Mouse (Mus musculus) gonadal fat pad, adult 2 months (tissue): ENCODE measurements around the gene Rhbg. TPM values are rescaled to one million over a fixed set of nuclear protein-coding genes. Genes with fewer than 3 reads are reported as not detected.

Experiments
- DNase-seq: peaks from one replicate; pipeline ENCODE4 v3.0.0-alpha.2; 2012; ENCODE audit warnings: low read depth
- polyA plus RNA-seq: library from polyadenylated mRNA; depleted of rRNA; stranded (reverse); fragments of >200 nt; gene quantifications from 2 replicates; pipeline ENCODE4 v1.2.3, GENCODE M21; 2012

Gene Rhbg
- polyA plus RNA-seq, 1 experiment = 33.0 TPM

DNA sequence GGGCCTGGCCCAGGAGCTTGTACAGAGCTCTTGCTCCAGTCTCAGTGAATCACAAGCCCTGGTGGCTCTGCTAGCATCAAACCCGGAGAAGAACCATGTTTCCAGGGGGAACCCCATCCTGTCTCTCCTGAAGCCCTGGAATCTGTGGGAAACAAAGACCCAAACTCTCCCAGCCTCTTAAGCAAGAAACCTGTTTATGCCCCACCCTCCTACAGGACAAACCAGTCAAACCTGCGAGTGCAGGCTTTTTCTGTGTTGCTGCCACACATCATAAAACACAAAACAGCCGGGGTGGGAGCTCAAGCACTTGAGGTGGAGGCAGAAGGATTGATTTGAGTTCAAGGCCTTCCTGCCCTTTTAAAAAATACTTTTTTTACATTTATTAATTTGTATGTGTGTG, 7.8 kb upstream of the Rhbg start:
- peak; percentile 37 for DNase-seq

DNA sequence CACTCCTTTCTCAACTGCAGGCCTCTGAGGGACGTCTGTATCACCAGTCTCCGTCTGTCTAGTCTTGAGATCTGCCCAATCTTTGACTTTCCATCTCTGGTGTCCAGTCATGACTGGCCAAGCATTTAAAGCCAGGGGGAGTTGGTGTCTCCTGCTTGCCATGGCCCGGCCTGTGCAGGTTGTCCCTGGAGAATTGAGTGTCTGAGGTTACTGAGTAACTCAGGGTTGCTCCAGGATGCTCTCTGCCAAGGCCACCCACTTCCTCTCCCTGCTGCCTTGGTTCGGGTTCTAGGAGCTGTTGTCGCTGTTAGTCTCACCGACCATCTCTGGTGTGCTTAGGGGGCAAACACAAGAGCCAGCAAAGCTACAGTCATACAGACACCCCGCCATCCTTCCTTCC, 1.9 kb upstream of the Rhbg start:
- no peak for DNase-seq

DNA sequence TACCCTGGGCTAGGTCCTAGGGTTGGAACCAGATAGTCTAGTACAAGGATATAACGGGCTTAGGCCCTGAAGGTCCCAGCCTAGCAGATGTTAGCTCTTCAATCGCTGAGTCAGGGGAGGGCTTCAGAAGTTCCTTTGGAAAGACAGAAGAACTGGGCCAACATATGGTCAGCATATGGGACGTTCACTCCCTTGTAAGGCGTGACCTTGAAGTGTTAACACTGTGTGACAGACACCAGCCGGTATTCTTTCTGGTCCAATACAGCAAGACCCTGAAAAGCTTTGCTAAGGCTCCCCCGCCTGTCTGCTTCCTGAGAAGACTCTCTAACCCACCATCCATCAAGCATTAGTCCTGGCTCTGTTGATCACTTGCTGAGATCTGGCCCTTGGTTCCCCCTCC, 1.4 kb upstream of the Rhbg start:
- DNase-seq = no peak

DNA sequence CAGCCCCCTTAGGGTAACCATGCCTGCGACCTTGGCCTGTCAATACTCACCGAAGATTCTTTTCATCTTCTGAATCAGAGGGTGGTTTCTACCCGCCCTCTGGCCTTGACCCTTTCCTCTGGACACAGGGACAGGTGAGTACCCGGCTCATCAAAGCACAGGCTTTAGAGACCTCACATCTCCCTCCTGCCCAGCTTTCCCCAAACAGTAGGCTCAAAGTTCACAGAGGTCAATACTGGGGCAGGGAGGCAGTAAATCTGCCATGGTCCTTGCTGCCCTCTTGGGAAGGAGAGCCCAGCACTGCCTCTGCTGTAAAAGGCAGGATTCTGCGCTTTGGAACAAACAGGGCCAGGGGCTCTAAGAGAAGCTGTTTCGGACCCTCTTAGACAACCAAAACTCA, 1.8 kb downstream of the Rhbg start:
- no peak for DNase-seq

DNA sequence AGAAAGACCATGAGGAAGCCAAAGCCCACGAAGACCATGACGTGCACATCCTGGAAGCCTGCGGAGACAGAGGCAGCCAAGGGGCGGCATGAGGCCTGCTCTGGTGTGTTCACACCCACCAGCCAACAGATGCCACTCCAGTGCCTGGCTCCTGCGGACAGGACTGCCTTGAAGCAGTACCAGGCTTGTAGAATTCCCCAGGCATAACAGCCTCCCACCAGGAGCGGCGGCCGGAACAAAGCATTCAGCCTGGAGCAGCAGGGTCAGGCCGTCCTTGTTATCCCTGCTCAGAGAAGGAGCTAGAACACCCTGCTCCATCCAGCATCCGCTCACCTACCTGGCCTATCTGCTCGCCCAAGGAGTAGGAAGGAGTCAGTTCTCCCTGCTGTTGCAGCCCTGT, 6.1 kb downstream of the Rhbg start:
- no peak for DNase-seq

DNA sequence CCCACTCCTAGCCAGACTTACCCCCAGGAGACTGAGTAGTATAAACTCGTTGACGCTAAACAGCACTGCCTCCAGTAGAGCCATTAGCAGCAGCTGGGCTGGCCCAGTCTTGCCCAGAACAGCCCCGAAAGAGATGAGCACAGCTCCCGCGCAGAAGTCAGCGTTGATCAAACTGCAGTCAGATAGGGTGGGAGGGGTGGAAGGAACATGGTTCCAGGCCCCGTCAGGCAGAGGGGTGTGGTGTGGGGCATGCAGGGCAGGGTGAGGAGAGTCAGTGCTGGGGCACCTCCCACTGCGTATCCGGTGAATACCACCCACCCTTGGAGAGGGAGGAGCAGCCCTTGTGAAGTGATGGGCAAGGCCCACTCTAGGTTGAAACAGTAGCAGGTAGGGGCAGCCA, 6.8 kb downstream of the Rhbg start:
- DNase-seq = no peak

DNA sequence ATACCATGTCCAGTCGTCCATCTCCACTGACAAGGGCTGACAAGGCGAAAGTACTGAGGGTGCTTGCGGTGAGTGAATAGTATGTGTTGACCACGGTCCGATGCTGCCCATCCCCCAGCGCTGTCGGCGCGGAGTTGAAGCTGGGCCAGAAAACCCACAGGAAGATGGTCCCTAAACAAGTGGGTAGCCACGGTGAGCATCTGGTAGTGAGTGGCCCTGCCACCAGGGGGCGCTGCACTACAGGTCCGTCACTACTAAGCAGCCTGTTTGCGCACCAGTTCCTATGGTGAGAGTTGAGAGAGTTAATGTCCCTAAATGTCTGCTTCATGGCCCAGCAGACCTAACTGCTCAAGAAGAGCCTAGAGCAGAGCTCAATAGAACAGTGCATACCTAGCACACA, 8.7 kb downstream of the Rhbg start:
- DNase-seq = no peak

DNA sequence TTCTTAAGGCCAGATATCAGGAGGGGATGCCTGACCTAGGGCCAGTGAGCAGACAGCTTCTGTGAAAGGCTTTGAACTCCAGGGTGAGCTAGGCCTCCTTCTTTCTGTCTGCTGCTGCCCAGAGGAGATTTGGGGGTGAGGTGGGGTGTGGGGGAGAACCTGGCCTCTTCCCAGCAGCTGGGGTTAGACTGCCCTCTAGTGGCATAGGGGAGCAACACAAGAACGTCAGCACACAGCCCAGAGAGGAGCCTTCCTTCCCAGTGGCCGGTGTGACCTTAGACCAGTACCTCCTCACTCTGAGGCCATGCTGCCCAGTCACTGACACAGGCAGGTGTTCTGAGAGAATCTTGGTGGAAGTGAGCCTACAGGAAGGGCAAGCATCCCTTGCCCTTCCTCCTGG, 10.4 kb downstream of the Rhbg start:
- DNase-seq = no peak

DNA sequence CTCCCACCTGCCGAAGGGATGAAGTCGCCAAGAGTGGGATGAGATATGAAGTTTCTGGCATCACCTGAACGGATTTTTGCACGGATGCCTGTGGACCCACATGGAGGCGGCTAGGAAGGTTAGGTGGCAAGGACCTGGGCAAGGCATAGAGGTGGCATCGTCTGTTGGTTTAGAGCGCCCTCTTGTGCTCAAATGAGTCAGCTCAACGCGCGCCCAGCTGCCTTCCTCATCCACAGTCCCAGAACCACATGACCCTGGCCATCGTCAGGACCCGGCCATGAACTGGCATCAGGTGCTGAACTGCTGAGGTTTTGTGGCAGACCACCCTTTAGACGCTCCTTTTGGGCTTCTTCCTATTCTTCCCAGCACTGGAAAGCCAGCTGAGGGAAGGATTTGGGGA, 12.0 kb downstream of the Rhbg start:
- DNase-seq = no peak

DNA sequence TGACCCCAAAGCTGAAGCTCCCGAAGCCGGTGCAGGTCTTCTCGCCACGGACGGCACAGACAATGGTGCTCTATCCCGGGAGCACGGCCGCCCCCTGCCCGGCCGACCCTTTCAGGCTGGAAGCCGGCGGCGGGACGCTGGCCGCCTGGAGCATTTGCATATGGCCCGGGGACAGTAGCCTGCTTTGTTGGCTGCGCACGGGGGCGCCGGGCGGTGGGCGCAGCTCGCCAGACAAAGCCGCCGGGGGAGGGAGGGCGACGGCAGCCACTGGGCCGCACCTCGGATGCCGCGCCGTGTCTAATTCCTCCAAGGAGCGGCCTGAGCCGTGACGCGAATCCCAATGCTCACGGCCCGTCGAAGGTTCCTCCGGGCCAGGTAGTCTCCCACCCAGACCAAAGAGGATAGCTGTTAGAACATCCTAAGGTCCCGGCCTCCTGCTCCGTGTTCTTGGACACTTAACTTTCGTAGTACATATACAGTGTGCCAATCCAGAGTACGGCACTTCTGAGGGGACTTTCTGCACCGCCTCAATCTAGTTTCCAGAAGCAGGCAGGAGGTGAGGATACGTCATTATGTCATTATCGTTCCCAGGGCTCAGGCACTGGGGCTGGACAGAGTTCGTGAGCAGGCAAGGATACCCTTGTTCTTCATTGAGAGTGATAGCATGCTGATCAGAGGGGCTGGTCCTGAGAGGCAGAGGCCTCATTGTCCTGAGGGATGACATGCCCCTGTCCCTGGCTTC, 13.3 kb downstream of the Rhbg start:
- DNase-seq = no peak

DNA sequence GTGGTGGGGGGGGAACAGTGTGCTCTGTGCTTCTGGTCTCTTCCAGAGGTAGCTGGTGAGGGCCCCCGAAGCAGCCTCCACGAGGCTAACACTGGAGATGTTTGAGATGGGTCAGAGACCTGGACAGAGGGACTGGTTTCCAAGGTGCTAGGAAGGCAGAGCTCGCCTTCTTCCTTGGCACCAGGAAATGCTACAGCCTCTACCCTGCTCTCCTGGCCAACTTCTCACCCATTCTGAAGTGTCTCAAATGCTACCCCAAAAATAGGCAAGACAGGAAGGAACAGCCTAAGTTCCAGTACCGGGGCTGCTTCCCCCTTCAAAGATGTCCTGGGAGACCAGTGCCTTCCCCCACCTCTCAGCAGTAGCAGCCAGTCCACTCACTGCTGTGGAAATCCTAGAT, 15.1 kb downstream of the Rhbg start:
- DNase-seq = no peak

DNA sequence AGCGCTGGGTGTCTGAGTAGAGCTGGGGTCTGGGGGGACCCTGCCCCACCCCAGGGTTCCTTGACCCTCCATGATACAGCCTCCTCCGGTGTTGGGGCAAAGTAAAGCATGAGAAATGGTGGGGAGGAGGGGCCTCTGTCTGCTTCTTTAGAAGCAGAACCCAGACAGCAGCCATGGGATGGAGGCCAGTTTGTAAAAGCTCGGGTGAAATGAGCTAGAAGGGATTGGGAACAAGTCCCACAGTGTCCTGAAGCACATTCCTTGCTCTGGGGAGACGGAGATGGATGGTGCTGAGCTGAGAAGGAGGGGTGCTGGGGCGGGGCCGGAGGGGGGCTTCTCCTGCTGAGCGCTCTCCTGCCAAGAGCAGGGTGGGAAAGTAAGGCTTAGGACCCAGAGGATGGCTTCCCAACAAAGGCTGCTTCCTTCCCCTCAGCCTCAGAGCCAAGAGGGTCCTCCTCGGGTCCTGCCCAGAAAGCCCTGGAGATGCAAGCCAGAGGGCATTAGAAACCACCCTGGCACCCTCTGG, 15.6 kb downstream of the Rhbg start:
- no peak for DNase-seq

DNA sequence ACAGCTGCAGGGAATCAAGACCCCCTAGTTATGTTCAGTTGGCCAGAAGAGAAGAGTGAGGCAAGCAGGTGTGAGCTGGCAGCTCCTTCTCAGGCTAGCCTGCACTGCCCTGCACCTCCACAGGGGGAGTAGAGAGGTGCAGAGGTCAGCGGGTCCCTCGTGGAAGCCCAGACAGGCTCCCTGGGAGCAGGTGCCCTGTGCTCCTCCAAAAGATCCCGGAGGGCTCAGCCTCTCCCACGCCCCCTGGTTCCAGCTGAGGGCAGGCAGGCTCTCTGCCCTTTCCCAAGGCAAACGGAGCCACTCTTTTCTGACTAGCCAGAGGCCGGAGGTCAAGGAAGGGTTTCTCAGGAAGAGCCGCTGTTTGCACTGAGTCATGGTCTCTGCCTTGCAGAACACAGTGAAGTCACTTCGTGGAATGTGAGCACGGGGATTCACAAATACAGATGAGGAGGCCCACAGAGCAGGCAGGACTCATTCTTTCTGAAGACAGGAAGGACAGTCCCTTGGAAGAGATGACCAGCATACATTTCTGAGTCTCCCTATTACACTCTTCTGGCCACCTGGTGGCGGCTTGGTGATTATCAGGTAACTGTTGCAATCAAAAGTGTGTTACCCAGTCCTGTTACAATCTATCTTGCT, 16.8 kb downstream of the Rhbg start:
- DNase-seq = no peak

DNA sequence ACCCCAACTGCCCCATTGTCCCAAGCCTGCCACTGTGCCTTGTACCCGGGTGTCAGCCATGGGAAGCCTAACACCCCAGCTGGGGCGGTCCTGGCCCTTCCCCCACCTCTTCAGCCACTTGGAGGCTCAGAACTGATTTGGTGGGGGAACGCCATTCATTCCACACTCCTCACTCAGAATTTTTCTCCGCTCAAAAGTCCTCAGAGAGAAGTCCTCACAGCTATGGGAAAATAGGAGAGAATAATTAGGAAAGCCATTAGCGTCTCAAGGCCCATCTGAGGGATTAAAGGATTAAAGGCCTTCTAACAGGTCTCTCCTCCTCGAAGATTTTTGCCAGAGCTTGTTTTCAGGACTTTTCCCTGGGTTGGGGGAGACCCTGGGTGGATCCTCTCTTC, 17.4 kb downstream of the Rhbg start:
- DNase-seq = no peak

DNA sequence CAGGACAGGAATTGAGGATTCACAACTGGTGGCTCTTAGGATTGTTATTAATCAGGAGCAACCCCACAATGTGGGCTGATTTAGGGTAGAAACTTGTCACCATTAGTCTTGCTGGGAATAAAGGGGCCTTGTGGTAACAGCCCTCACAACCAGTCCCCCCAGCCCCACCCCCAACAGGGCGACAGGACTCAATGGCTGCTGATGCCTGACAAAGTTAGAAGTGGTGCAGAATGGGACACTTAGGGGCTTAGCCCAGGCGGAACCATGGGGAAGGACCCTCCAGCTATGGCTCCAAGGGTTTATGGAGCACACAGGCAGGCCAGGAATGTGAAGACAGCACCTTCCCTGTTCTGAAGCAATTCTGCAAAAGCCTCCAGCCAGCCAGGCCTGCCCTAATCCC, 18.9 kb downstream of the Rhbg start:
- no peak for DNase-seq

DNA sequence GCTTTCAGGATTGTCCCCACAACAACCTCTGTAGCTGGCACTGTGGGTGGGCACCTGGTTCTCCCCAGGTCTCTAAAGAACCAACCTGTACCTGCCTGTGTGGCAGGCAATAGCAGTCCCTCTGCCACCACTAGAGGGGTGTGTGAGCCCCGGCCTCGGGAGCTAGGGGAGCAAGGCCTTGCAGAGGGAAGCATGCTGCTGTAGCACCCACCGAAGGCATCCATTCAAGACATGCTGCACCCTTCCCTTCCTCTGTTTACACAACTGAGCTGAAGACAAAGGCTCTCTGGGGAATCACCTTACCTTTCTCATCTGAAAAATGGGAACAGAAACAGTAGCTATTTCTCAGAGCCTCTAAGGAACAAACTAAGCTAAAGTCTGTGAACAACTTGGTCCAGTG, 19.3 kb downstream of the Rhbg start:
- no peak for DNase-seq

DNA sequence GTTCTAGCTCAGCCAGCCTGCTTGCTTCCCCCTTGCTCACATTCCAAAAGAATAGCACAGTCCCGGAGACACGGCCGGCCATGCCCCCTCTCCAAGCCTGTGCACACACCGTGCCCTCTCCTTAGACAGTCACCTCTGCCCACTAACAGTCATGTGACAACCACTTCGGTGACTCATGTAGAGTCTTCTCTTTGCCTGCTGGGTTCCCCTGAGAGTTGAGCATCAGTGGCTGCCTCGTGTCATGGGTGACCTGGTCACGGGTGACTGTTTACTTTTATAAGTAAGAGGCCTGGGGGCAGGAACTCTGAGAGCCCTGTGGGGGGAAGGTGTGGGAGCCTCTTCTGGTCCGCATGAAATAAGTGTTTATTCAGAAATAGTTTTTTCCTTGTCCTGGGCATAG, 20.5 kb downstream of the Rhbg start:
- DNase-seq = no peak

DNA sequence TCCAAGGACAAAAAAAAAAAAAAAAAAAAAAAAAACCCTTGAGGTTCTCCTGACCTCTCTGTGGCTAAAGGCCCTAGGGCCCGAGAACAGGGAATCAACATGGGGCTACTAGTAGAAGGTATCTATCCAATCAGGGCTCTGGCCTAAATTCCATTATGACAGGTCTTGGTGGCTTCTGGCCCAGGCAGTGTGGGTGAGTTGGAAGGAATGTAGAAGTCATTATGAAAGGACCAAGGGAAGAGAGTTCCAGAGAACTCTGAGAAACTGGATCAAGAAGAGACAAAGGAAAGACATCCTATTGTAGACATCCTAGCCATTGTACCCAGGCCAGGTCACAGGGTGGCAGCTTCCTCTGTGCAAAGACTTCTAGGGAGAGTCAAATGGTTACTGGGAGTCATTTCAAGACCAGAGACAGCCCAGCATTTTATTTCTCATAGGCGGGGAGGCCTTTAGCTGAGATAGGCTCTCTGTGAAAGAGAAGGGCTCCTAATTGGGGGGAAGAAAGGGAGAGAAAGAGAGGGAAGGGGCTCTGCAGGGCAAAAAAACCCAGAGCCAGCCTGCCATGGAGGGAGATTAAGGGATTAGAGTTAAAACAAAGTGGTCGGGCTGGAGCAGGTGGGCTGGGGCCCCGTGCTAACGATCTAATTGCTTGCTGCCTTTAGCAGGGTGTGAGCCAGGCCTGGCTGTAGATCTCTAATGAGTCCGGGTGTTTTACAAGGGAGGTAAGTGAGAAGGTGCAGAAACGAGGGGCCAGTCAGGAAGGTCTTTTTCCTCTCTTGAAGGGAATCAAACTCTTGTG, 21.5 kb downstream of the Rhbg start:
- no peak for DNase-seq

DNA sequence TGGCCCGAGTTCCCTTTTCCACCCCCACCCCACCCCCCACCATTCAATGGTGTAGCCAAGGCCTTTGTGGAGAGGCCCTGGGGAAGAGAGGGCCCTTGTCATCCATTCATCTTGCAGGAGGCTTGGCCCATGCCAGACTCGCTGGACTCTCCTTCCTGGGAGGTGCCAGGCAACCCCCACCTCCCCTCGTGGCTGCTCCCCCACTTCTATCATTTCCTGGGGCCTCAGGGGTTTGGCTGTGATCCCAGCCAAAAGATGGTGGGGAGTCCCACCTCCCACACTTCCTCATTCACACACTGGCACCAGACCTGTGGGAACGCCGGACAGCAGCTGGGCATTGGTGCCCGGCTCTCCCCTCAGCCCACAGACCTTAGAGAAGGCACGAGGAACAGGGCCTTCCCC, 22.2 kb downstream of the Rhbg start:
- DNase-seq = no peak

DNA sequence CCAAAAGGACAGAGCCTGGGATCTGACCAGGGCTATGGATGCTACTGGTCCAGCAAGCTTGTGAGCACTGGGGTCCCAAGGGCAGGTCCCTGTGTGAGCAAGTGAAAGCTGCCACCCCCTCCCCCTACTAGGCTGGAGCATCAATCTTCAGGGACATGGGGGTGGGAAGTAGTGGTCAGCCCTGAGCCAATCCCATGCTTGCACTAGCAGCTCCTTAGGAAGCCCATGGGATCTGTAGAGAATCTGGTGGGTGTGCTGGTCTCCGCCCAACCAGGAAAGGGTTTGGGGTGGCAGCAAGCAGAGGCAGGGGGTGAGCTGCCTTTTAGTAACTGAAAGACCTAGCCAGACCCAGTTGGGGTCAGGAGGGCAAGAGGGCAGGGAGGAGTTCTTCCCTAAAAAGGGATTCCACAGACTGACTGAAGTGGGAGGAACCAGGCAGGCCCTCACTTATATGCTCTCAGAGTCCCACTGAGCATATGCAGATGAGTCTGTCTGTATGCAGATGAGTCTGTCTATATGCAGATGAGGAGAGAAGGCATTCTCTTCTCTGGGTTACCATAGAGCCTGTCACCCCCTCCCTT, 23.4 kb downstream of the Rhbg start:
- DNase-seq = no peak

DNA sequence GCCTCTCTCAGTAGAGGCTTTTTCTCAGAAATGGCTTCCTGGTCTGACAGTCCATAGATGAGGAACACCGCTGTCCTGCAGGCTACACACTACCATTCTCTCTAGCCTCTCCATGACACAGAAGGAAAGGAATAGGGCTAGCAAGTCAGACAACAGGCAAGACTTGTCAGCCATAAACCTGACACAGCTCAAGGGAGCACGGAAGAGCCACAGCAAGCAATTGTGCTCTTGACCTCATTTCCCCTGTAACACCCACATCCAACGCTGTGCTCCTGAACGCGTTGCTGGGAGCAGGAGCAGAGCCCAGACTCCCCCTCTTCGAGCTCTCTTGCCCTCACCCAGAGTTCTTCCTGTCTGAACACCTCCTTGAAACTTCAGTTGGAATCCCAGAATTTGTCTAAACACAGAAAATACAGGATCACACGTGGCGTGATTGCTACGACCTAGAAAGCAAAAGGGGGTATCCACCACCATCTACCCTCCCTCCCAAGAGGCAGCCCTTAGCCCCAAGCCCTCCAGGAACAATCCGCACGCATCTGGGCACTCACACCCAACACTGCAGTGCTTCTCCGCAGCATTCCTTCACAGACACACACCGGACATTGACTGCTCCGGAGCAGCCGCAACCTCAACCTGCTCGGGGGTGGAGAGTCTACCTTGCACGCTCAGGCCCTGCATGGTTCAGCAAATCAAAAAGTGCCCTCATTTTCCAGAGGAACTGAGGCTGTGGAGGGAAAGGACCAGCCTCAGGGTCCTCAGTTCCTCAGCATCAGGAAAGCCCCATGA, 24.1 kb downstream of the Rhbg start:
- DNase-seq = no peak

DNA sequence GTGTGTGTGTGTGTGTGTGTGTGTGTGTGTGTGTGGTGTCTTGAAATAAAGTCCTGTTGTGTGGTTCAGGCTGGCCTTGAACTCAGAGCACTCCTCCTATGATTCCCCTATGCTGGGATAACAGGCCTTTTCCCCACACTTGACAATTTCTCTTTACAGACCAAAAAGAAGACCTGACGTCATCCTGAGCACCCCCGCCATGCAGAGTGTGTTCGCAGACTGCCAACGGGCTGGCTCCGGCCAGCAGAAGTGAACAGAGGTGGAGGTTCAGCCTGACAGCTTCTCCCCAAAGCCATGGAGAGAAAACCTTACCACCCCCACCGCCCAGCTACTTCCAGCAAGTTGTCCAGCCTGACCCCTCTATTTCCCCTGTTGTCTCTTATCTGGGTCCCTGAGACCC, 25.0 kb downstream of the Rhbg start:
- DNase-seq = no peak
